ENCODE assay signal across 23 mouse cellular contexts in genomic region chr1:14613232-14613894, GRCm38 (mm10).
"Had no signal": no experiment of that assay in that cellular context is flagged by ENCODE, and none has a peak within 500 bp of the region (broad histone marks: within the 10 kb centered on the region; RNA-seq: fewer than 3 reads in every experiment).

No protein-coding gene starts in this region.

- H3K4me3 ChIP-seq: liver, embryonic 15.5 days; lung, embryonic 15.5 days; midbrain, embryonic 10.5 days; midbrain, embryonic 12.5 days; myocyte; neural tube, embryonic 13.5 days; neural tube, embryonic 15.5 days; stomach, embryonic 15.5 days had no signal

- ATAC-seq: liver, postnatal 0 days; lung, postnatal 0 days; midbrain, embryonic 16.5 days had no signal

- H3K9me3 ChIP-seq: liver, embryonic 15.5 days; lung, embryonic 15.5 days; midbrain, embryonic 10.5 days; midbrain, embryonic 12.5 days; neural tube, embryonic 13.5 days; neural tube, embryonic 15.5 days; stomach, embryonic 15.5 days had no signal

- H3K36me3 ChIP-seq: liver, embryonic 15.5 days; lung, embryonic 15.5 days; midbrain, embryonic 10.5 days; midbrain, embryonic 12.5 days; neural tube, embryonic 13.5 days; neural tube, embryonic 15.5 days; stomach, embryonic 15.5 days had no signal

- H3K27ac ChIP-seq: liver, embryonic 15.5 days; lung, embryonic 15.5 days; macrophage; midbrain, embryonic 10.5 days; midbrain, embryonic 12.5 days; neural tube, embryonic 13.5 days; neural tube, embryonic 15.5 days; stomach, embryonic 15.5 days; stomach, postnatal 0 days had no signal

- H3K4me1 ChIP-seq: liver, embryonic 15.5 days; midbrain, embryonic 12.5 days; neural tube, embryonic 13.5 days; neural tube, embryonic 15.5 days; stomach, embryonic 15.5 days had no signal

- H3K4me2 ChIP-seq: liver, embryonic 15.5 days; lung, embryonic 15.5 days; midbrain, embryonic 12.5 days; neural tube, embryonic 13.5 days; neural tube, embryonic 15.5 days; stomach, embryonic 15.5 days had no signal

- H3K9ac ChIP-seq: liver, embryonic 15.5 days; liver, postnatal 0 days; lung, embryonic 15.5 days; midbrain, embryonic 12.5 days; neural tube, embryonic 13.5 days; neural tube, embryonic 15.5 days; stomach, embryonic 15.5 days had no signal

- H3K27me3 ChIP-seq: liver, embryonic 15.5 days; lung, embryonic 15.5 days; midbrain, embryonic 12.5 days; neural tube, embryonic 13.5 days; neural tube, embryonic 15.5 days; stomach, embryonic 15.5 days had no signal

- DNase-seq: liver, postnatal 0 days; lung, adult 2 months; lung, postnatal 14 days; lung, postnatal 36 days; midbrain, embryonic 14.5 days; retina, postnatal 1 day; right cerebral cortex, adult 18-20 months; right cerebral cortex, postnatal 14 days; thymus, adult 2 months; thymus, postnatal 25 days; thymus, postnatal 4 days had no signal
